Mouse (Mus musculus): Measurements from ENCODE around the gene Opalin. TPM values are rescaled to one million over a fixed set of nuclear protein-coding genes. Genes with fewer than 3 reads are reported as not detected.

Opalin gene
- polyA plus RNA-seq, 1 experiment = not detected

DNA sequence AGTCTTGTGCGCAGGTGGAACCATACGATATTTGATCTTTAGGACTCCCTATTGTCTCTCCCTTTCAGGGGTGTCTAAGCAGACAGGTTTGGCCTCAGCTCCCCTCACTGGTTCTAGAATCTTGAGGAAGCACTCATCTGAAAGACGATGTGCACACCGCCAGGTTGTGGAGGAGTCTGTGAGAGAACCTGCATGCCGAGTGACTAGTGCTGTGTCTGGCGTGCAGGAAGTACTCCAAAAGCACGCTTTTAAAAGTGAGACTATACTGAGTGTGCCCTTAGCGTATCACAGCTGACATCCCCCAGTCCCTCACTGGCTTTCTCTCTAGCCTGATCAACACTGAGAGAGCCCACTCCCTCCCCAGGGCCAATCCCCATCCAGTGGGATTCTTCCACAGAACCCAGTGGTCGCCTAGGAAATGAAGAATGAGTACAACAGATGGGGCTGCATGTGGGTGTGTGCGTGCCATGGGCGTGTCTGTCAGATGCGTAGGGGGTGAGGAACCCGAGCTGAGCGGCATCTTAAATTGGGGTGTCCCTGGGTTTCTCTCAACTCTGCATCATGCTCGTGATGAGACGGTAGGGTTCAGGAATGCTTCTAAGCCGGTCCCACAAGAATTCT is 37.1 kb upstream of the Opalin start:
- no peaks in the 10 kb centered on the region for H3K36me3 ChIP-seq (ENCODE audit: control insufficient read depth, insufficient read depth)
- no peaks in the 10 kb centered on the region for H3K79me2 ChIP-seq (ENCODE audit: control insufficient read depth, insufficient read depth)
- H3K27me3 ChIP-seq (ENCODE audit: control insufficient read depth, insufficient read depth, insufficient read length) = peaks cover 73% of the 10 kb centered on the region
- no peak overlapping the region for H3K4me3 ChIP-seq (ENCODE audit: insufficient read depth, poor library complexity, severe bottlenecking)
- TF ChIP-seq MYOG (IDR thresholded peaks at IDR 0.05; ENCODE audit: control insufficient read depth, extremely low read depth, insufficient read length) (no peak), MYOD1 (IDR thresholded peaks at IDR 0.05; ENCODE audit: control insufficient read depth, insufficient read length, low read depth) (no peak)
- no peaks in the 10 kb centered on the region for H3K79me3 ChIP-seq (ENCODE audit: low read depth)
- H3ac ChIP-seq (ENCODE audit: control insufficient read depth, insufficient read length, low read depth) = no peak overlapping the region

GRCm38 (mm10) chr19:41112609-41113008 is 35.7 kb upstream of the Opalin start:
- peaks cover 75% of the 10 kb centered on the region for H3K27me3 ChIP-seq (ENCODE audit: control insufficient read depth, insufficient read depth, insufficient read length)
- H3K36me3 ChIP-seq (ENCODE audit: control insufficient read depth, insufficient read depth) = no peaks in the 10 kb centered on the region
- H3K79me3 ChIP-seq (ENCODE audit: low read depth) = no peaks in the 10 kb centered on the region
- TF ChIP-seq MYOG (IDR thresholded peaks at IDR 0.05; ENCODE audit: control insufficient read depth, extremely low read depth, insufficient read length) (no peak), CTCF (IDR thresholded peaks at IDR 0.05; ENCODE audit: control insufficient read depth, insufficient read depth, insufficient read length) (no peak), FOSL1 (IDR thresholded peaks at IDR 0.05; ENCODE audit: insufficient read depth, low read length, poor library complexity, severe bottlenecking) (no peak), CEBPB (IDR thresholded peaks at IDR 0.05; ENCODE audit: low read depth) (no peak), MYOD1 (IDR thresholded peaks at IDR 0.05; ENCODE audit: control insufficient read depth, insufficient read length, low read depth) (no peak), USF1 (IDR thresholded peaks at IDR 0.05; ENCODE audit: low read depth) (no peak), MAX (IDR thresholded peaks at IDR 0.05) (no peak)
- no peaks in the 10 kb centered on the region for H3K79me2 ChIP-seq (ENCODE audit: control insufficient read depth, insufficient read depth)
- H3ac ChIP-seq (ENCODE audit: control insufficient read depth, insufficient read length, low read depth) = no peak overlapping the region
- no peak overlapping the region for H3K4me3 ChIP-seq (ENCODE audit: insufficient read depth, poor library complexity, severe bottlenecking)

GRCm38 (mm10) chr19:41109991-41110390 is 33.1 kb upstream of the Opalin start:
- Histone ChIP-seq H3ac (ENCODE audit: control insufficient read depth, insufficient read length, low read depth) (no peak overlapping the region), H3K79me2 (ENCODE audit: control insufficient read depth, insufficient read depth) (no peaks in the 10 kb centered on the region), H3K27me3 (ENCODE audit: control insufficient read depth, insufficient read depth, insufficient read length) (peaks cover 87% of the 10 kb centered on the region), H3K4me3 (ENCODE audit: insufficient read depth, poor library complexity, severe bottlenecking) (no peak overlapping the region), H3K36me3 (ENCODE audit: control insufficient read depth, insufficient read depth) (no peaks in the 10 kb centered on the region), H3K79me3 (ENCODE audit: low read depth) (no peaks in the 10 kb centered on the region)
- no peak for TF ChIP-seq MYOD1 (IDR thresholded peaks at IDR 0.05; ENCODE audit: control insufficient read depth, insufficient read length, low read depth)
- TF ChIP-seq USF1 (IDR thresholded peaks at IDR 0.05; ENCODE audit: low read depth) = no peak
- no peak for TF ChIP-seq MYOG (IDR thresholded peaks at IDR 0.05; ENCODE audit: control insufficient read depth, extremely low read depth, insufficient read length)
- TF ChIP-seq FOSL1 (IDR thresholded peaks at IDR 0.05; ENCODE audit: insufficient read depth, low read length, poor library complexity, severe bottlenecking) = no peak
- TF ChIP-seq MAX (IDR thresholded peaks at IDR 0.05) = no peak
- TF ChIP-seq CTCF (IDR thresholded peaks at IDR 0.05; ENCODE audit: control insufficient read depth, insufficient read depth, insufficient read length) = no peak
- TF ChIP-seq CEBPB (IDR thresholded peaks at IDR 0.05; ENCODE audit: low read depth) = no peak

GRCm38 (mm10) chr19:41109496-41109895 is 32.6 kb upstream of the Opalin start:
- Histone ChIP-seq H3K27me3 (ENCODE audit: control insufficient read depth, insufficient read depth, insufficient read length) (peaks cover 82% of the 10 kb centered on the region), H3K79me2 (ENCODE audit: control insufficient read depth, insufficient read depth) (no peaks in the 10 kb centered on the region), H3ac (ENCODE audit: control insufficient read depth, insufficient read length, low read depth) (no peak overlapping the region), H3K79me3 (ENCODE audit: low read depth) (no peaks in the 10 kb centered on the region), H3K4me3 (ENCODE audit: insufficient read depth, poor library complexity, severe bottlenecking) (no peak overlapping the region), H3K36me3 (ENCODE audit: control insufficient read depth, insufficient read depth) (no peaks in the 10 kb centered on the region)
- TF ChIP-seq MAX (IDR thresholded peaks at IDR 0.05) (no peak), MYOD1 (IDR thresholded peaks at IDR 0.05; ENCODE audit: control insufficient read depth, insufficient read length, low read depth) (no peak), MYOG (IDR thresholded peaks at IDR 0.05; ENCODE audit: control insufficient read depth, extremely low read depth, insufficient read length) (no peak), FOSL1 (IDR thresholded peaks at IDR 0.05; ENCODE audit: insufficient read depth, low read length, poor library complexity, severe bottlenecking) (no peak), USF1 (IDR thresholded peaks at IDR 0.05; ENCODE audit: low read depth) (no peak), CEBPB (IDR thresholded peaks at IDR 0.05; ENCODE audit: low read depth) (no peak), CTCF (IDR thresholded peaks at IDR 0.05; ENCODE audit: control insufficient read depth, insufficient read depth, insufficient read length) (no peak)

- no peaks in the 10 kb centered on the region for H3K79me2 ChIP-seq (ENCODE audit: control insufficient read depth, insufficient read depth)
- H3K36me3 ChIP-seq (ENCODE audit: control insufficient read depth, insufficient read depth) = no peaks in the 10 kb centered on the region
- peaks cover 79% of the 10 kb centered on the region for H3K27me3 ChIP-seq (ENCODE audit: control insufficient read depth, insufficient read depth, insufficient read length)
- no peak for TF ChIP-seq CEBPB (IDR thresholded peaks at IDR 0.05; ENCODE audit: low read depth)
- no peak for TF ChIP-seq MYOD1 (IDR thresholded peaks at IDR 0.05; ENCODE audit: control insufficient read depth, insufficient read length, low read depth)
- no peak for TF ChIP-seq CTCF (IDR thresholded peaks at IDR 0.05; ENCODE audit: control insufficient read depth, insufficient read depth, insufficient read length)
- no peak for TF ChIP-seq MAX (IDR thresholded peaks at IDR 0.05)
- TF ChIP-seq USF1 (IDR thresholded peaks at IDR 0.05; ENCODE audit: low read depth) = no peak
- TF ChIP-seq FOSL1 (IDR thresholded peaks at IDR 0.05; ENCODE audit: insufficient read depth, low read length, poor library complexity, severe bottlenecking) = no peak
- TF ChIP-seq MYOG (IDR thresholded peaks at IDR 0.05; ENCODE audit: control insufficient read depth, extremely low read depth, insufficient read length) = no peak
- no peak overlapping the region for H3K4me3 ChIP-seq (ENCODE audit: insufficient read depth, poor library complexity, severe bottlenecking)
- H3K79me3 ChIP-seq (ENCODE audit: low read depth) = no peaks in the 10 kb centered on the region
- H3ac ChIP-seq (ENCODE audit: control insufficient read depth, insufficient read length, low read depth) = no peak overlapping the region
Measured at GRCm38 (mm10) chr19:41108666-41109065, 31.8 kb upstream of the Opalin start.

- Histone ChIP-seq H3K79me2 (ENCODE audit: control insufficient read depth, insufficient read depth) (no peaks in the 10 kb centered on the region), H3K4me3 (ENCODE audit: insufficient read depth, poor library complexity, severe bottlenecking) (no peak overlapping the region), H3ac (ENCODE audit: control insufficient read depth, insufficient read length, low read depth) (no peak overlapping the region), H3K36me3 (ENCODE audit: control insufficient read depth, insufficient read depth) (no peaks in the 10 kb centered on the region), H3K79me3 (ENCODE audit: low read depth) (no peaks in the 10 kb centered on the region), H3K27me3 (ENCODE audit: control insufficient read depth, insufficient read depth, insufficient read length) (peaks cover 81% of the 10 kb centered on the region)
- TF ChIP-seq CEBPB (IDR thresholded peaks at IDR 0.05; ENCODE audit: low read depth) = no peak
Measured at GRCm38 (mm10) chr19:41107530-41107929, 30.6 kb upstream of the Opalin start.
